Mouse (Mus musculus): ENCODE measurements around the gene Camta1.

DNA sequence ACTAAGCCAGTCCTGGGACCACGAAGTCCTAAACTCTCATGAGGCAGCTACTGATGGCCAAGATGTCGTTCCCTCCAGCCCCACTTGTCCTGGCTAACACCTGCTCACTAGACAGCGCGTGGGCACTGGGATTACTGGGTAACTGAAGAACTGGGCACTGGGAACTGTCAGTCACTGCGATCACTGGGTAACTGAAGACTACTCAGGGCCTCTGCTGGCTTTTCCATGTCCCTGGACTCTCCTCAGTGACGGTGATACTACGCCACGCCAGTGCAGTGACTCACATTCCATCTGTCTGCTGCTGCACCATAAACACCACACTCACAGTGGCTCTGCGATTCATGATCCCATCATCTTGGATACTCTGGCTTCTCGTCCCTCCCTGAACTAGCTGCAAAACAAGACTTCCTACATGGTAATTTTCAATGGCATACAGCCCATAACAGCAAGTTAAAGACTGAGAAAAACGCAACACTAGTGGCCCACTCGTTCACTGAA is 81.7 kb downstream of the Camta1 start:
- no peak for TF ChIP-seq CTCF (conservative IDR thresholded peaks at IDR 0.05; ENCODE audit: low read length)
- TF ChIP-seq POU5F1 (IDR thresholded peaks at IDR 0.05; ENCODE audit: borderline replicate concordance, low read length): no peak
- no peak for TF ChIP-seq NANOG (IDR thresholded peaks at IDR 0.05; ENCODE audit: borderline replicate concordance, low read length)
